Mouse (Mus musculus): ENCODE results near the gene Arel1.

- TF ChIP-seq CHD2 (IDR thresholded peaks at IDR 0.05; ENCODE audit: low read depth, low read length) (no peak), HCFC1 (IDR thresholded peaks at IDR 0.05; ENCODE audit: borderline replicate concordance, insufficient read depth, low read length) (no peak)
Observed at GRCm38 (mm10) chr12:84882796-84883195, 87.9 kb downstream of the Arel1 start.
